In genomic region chr9:80052951-80053350, GRCm38 (mm10) we compare ENCODE assay signal across 35 mouse cellular contexts.
"Had no signal": no experiment of that assay in that cellular context is flagged by ENCODE, and none has a peak within 500 bp of the region (broad histone marks: within the 10 kb centered on the region; RNA-seq: fewer than 3 reads in every experiment).

No protein-coding gene starts in this region.

- H3K4me2 ChIP-seq: heart, embryonic 11.5 days; heart, embryonic 12.5 days; heart, embryonic 13.5 days; heart, embryonic 15.5 days; hindbrain, embryonic 12.5 days; hindbrain, embryonic 13.5 days; hindbrain, embryonic 14.5 days; hindbrain, embryonic 15.5 days; intestine, embryonic 15.5 days; kidney, embryonic 15.5 days had no signal

- H3K9me3 ChIP-seq: heart, embryonic 10.5 days; heart, embryonic 15.5 days; hindbrain, embryonic 13.5 days; hindbrain, embryonic 15.5 days; intestine, embryonic 15.5 days; kidney, embryonic 15.5 days had no signal

- H3K27ac ChIP-seq: heart, embryonic 10.5 days; heart, embryonic 13.5 days; heart, embryonic 15.5 days; hindbrain, embryonic 10.5 days; hindbrain, embryonic 12.5 days; hindbrain, embryonic 13.5 days; hindbrain, embryonic 14.5 days; hindbrain, embryonic 15.5 days; hindbrain, postnatal 0 days; intestine, embryonic 15.5 days; kidney, embryonic 15.5 days; kidney, postnatal 0 days; layer of hippocampus, adult 2 months; left cerebral cortex, adult 2 months had no signal

- H3K27me3 ChIP-seq: heart, embryonic 12.5 days; heart, embryonic 13.5 days; heart, embryonic 15.5 days; hindbrain, embryonic 12.5 days; hindbrain, embryonic 13.5 days; hindbrain, embryonic 15.5 days; intestine, embryonic 15.5 days; kidney, embryonic 15.5 days had no signal

- H3K36me3 ChIP-seq: heart, embryonic 10.5 days; heart, embryonic 12.5 days; heart, embryonic 13.5 days; heart, embryonic 15.5 days; hindbrain, embryonic 10.5 days; hindbrain, embryonic 12.5 days; hindbrain, embryonic 13.5 days; hindbrain, embryonic 15.5 days; intestine, embryonic 15.5 days; kidney, embryonic 15.5 days had no signal

- DNase-seq: heart, postnatal 10 days; heart, postnatal 14 days; heart, postnatal 36 days; heart, postnatal 4 days; kidney, adult 11 months; kidney, adult 18-20 months; kidney, adult 2 months; kidney, adult 8-10 months; kidney, adult 9 months; kidney, postnatal 10 days; kidney, postnatal 14 days; kidney, postnatal 25 days; kidney, postnatal 36 days; kidney, postnatal 4 days; layer of hippocampus, postnatal 36 days had no signal

- H3K9ac ChIP-seq: heart, embryonic 12.5 days; heart, embryonic 13.5 days; heart, embryonic 15.5 days; hindbrain, embryonic 12.5 days; hindbrain, embryonic 13.5 days; hindbrain, embryonic 14.5 days; hindbrain, embryonic 15.5 days; intestine, embryonic 15.5 days; kidney, embryonic 15.5 days had no signal

- H3K4me1 ChIP-seq: heart, embryonic 10.5 days; heart, embryonic 12.5 days; heart, embryonic 13.5 days; heart, embryonic 15.5 days; hindbrain, embryonic 10.5 days; hindbrain, embryonic 12.5 days; hindbrain, embryonic 13.5 days; hindbrain, embryonic 15.5 days; intestine, embryonic 15.5 days; kidney, embryonic 15.5 days had no signal

- ATAC-seq: hindbrain, embryonic 16.5 days; hindbrain, postnatal 0 days; inflammation-experienced regulatory T-cells, adult 6 months; intestine, embryonic 15.5 days; intestine, embryonic 16.5 days; intestine, postnatal 0 days had no signal

- H3K4me3 ChIP-seq: heart, embryonic 10.5 days; heart, embryonic 12.5 days; heart, embryonic 13.5 days; heart, embryonic 15.5 days; hindbrain, embryonic 10.5 days; hindbrain, embryonic 12.5 days; hindbrain, embryonic 13.5 days; hindbrain, embryonic 15.5 days; intestine, embryonic 15.5 days; kidney, embryonic 15.5 days; layer of hippocampus, adult 2 months; left cerebral cortex, adult 2 months had no signal
